Mouse (Mus musculus) neutrophil, adult 5-6 weeks (primary cell): ENCODE measurements at regions not wholly inside any gene's neighbourhood (a gene's known extent, or its start where the extent isn't known, plus 50 kb on each side); places are given as distances from the start of the nearest gene placed in this dataset.

Experiments used
- ATAC-seq: fragments of 151-379, 151-347 bp; 2 replicates; pipeline ENCODE4 v1.8.0; 2017; ENCODE audit warnings: mild to moderate bottlenecking, moderate TSS enrichment; ENCODE audit not compliant: insufficient number of reproducible peaks, poor library complexity, low FRiP score, severe bottlenecking; ENCODE audit errors: extremely low read depth

DNA sequence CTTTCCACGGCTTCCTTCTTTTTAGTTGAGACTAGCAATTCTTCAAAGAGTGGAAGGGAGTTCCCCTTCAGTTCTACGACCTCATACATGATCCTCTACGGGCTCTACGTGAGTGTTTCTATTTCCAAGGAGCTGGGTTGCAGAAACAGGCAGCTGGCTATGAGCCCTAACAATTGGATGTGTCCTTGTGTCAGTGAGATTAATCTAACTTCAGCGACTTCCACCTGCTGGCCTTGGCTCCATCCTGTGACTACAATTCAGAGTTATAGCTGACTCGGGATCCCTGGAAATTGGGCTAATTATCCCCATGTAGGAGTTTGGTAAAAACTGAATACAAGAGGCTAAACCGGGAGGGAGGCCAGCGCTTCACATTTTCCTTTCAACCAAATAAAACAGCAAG lies 122.8 kb downstream of the Cd83 start:
- ATAC-seq = no peak

DNA sequence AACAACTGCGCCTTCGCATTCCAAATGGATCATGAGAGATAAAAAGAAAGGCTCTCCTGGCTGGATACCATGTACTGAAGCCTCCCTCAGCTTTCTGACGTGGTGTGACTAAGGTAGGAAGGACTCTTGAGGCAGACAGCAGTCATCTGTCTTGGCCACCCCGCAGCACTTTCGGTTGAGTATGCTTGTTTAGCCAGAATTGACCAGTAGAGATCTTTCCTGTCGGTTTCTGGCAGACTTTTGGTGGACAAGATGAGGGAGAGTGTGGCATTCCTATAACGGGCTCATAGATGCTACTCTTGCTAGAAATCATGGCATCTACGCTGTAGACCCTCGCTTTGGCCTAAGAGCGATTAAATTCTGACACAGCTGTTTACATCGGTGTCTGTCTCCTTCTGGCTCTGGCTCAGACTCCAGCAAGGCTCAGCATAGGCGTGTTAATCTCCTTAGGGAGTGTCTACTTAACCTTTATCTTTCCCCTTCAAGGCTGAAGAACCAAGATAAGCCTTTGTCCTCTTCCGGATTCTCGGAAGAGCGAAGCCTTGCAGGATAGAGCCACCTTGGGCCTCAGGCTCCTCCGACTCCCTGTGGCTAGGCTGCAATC lies 123.6 kb downstream of the Cd83 start:
- ATAC-seq = no peak

DNA sequence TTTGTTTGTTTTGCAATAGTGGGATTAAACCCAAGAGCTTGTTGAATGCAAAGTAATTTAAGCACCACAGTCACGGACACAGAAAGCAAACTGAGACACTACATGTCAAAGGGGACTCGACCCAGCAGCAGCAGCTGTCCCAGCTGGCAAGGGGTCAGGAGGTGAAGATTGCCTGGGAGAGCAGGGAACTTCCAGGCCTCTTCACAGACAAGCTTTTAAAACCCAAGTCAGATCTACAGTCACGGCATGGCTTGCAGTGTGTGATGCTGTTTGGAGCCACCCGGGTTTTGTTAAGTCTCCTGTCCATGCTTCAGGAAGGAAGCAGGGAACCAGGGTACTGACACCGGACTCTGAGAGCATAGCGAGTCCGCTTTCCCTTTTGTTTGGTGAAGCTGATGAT lies 125.4 kb downstream of the Cd83 start:
- ATAC-seq = no peak

DNA sequence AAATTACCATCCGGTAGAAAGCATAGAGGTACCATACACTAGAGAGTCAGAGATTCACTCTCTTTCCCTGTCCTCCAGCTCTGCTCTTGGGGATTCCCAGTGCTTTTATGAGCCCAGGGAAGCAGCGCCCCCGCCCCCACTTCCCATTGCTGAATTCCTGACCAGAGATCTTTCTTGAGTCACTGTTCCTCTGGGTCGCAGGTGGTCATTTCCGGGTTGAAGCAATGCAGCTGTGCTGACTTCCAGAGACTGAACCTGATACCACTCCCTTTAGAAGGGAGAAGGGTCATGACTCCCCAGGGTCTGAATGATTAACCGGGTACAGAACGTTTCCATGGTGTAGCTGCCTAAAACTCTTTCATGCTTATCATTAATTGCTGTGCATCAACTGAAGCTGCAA lies 128.9 kb downstream of the Cd83 start:
- no peak for ATAC-seq

DNA sequence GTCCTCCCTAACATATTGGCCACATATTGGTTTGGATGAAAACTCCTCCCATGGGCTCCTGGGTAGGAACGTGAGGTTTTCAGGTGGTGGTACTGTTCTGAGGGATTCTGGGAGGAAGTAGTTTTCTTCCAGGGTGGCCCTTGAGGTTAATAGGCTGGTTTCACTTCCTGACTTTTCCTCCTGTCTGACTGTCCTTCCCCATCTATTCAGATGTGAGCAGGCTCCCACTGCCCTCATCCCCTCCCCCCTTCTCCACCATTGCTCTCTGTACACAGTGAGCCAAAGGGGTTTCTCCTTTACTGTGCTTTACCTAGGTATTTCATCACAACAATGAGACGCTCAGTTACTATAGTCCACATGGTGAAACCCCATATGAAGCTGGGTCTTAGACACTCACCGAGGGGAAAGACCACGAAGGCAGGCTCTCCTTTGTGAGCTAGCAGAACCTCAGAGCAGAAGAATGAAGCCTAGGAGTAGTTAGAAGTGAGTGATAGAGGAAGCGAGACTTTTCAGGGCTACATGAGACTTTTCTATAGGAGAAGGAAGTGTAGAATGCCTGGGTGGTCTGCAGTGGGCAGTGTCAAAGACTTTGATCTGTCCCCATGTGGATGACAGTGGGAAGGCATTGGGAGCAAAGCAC lies 135.3 kb downstream of the Cd83 start:
- no peak for ATAC-seq

DNA sequence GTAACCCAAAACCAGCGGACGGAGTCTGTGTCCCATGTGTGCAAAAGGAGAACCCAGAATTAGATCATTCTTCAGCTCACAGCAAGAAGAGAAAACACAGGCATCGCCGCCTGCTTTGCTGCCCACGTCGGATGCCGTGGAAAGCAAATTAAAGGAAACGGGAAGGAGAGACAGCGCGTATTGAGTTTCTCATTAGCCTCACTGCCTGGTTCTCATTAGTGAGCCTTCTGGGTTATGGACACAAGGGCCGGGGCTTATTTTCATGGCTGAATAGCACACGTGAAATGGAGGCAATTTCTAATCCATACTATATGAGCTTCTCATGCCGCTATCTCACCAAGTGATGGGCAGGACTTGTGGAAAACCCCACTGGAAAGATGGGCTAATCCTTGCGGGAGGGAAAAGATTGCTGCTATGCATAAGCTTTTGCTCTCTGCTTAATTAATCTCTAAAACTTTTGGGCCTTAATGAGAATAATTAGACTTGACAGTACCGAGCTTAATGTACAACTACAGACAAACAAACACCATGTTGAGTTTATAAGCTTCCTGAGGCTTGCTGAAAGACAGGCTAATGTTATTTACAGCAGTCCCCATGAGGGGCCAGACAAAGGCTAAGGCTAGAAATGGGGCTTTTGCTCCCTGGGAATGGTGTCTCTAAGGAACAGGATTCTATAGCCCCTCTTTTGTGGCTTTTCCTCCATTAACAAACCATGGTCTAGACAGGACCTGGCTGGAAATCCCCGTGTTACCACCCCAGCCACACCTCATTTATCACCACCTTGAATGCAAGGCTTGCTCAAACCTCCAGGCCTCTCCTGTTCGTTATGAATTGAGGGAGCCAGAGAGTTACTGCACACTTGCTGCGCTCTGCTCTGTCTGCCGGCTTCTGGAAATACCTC lies 145.8 kb downstream of the Cd83 start:
- ATAC-seq = no peak

DNA sequence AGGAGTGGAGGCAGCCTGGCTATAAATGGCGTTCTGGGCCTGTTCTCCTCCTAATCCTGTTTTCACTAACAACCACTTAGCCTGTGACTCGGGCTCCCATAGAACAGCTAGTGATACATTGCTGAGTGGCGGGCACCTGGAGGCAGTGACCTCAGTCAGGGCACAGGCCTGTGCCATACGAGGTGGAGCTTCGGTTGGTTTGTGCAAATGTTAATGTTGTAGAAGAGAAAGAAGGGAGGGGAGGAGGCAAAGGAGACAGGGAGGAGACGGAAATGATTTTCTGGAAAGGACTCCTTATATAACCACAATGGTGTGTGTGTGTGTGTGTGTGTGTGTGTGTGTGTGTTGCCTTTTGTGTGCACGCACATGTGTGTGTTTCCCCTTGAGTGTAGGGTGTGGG lies 148.4 kb downstream of the Cd83 start:
- ATAC-seq = no peak

DNA sequence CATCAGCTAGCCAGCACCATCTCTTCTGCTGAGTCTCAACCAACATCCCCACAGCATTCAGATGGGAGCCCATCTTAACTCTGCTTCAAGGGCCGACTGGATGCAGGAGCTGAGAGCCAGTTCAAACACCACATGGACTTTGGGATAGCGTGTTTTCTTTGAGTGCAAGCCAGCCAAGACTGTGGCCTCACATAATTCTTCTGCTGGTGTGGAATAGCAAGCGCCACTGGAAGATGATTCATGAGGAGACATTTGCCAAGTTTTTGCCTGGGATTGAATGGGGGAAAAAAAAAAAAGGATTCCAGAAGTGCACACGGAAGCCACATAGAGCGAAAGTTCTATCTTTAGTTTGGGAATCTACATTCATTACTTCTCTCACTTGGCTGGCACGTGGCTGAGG lies 150.7 kb downstream of the Cd83 start:
- no peak for ATAC-seq

DNA sequence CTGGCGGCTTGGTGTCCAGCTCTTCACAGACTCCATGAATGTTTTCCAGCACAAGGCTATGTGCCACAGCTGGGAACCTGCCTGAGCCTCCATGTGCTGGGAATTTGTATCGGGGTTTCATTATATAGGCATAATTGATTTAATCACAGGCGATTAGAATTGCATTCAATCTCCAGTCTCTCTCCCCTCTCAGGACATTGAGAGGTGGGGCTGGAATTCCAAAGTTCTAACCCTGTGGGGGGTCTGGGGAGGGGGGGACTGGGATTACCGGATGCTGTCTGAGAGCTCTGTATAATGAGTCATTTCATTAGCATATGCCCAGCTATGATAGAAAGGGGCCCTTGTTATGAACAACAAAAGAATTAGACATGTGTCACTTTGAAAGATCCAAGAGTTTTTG lies 151.9 kb downstream of the Cd83 start:
- no peak for ATAC-seq

DNA sequence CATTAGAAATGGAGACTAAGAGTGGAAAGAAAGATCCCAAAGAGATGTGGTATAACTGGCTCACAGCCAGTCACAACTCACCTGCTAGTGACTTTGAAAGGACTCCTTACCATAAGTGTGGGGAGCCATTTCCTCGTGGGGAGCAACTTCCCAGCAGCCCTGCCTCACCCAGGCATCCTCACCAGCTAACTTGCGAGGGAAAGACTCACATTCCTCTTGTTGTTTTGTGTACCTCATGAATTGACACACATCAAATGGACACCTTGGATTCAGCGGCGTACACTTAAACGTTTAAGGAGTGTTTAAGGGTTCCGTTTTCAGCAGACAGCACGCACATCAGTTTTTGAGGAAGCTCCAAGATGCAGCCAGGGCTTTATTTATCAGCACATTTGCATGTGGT lies 154.0 kb downstream of the Cd83 start:
- ATAC-seq = no peak

DNA sequence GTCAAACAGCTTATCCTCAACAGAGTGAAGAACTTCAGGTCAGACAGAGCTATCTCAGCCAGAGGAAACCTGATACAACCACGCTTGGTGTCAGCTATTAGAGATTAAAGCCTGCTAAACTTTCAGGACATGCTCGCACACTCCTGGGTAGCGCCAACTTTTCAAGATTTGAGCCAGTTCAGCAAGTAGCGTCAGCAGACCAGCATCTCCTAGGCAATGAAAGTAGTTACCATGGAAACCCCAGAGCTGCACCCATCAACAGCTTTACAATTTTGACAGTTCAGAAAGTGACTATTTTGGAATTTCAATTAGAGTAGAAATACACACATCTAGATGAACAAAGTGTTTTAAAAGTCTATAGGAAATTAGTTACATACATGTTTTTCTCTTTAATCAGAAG lies 154.8 kb downstream of the Cd83 start:
- ATAC-seq = no peak

DNA sequence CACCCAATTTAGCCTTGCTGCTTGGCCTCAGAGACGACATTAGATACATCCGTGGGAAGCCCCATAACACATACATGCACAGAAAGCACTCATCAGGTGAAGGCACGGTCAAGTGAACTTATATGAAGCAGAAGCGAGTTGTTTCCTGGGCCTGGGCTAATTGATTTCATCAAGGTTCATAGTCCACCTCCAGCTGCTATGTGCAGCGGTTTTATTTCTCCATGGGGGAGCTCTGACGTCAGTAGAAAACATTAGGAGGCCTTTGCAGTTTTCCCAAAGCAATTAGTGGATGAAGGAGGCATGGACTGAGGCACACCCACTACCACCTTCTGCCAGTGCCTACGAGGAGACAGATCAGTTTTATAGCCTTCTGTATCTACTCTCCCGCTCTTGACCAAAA lies 157.2 kb downstream of the Cd83 start:
- ATAC-seq = no peak

DNA sequence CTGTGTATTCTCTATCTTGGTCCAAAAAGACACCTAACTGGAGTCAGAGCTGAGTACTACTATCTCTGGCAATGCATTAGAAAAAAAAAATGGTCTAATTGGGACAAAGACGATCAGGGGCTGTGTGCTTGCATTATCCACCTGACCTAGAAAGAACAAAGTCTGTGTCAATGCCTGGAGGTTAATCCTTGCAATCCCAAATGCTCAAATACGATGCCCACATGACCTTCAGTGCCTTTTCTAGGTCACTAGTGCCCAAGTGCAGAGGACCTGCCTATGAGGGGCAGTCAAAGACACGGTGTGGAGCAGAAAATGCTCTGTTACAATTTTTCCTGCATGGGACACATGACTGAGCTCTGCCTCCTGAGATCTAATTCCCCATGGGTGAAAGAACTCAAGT lies 164.0 kb downstream of the Cd83 start:
- ATAC-seq = no peak

DNA sequence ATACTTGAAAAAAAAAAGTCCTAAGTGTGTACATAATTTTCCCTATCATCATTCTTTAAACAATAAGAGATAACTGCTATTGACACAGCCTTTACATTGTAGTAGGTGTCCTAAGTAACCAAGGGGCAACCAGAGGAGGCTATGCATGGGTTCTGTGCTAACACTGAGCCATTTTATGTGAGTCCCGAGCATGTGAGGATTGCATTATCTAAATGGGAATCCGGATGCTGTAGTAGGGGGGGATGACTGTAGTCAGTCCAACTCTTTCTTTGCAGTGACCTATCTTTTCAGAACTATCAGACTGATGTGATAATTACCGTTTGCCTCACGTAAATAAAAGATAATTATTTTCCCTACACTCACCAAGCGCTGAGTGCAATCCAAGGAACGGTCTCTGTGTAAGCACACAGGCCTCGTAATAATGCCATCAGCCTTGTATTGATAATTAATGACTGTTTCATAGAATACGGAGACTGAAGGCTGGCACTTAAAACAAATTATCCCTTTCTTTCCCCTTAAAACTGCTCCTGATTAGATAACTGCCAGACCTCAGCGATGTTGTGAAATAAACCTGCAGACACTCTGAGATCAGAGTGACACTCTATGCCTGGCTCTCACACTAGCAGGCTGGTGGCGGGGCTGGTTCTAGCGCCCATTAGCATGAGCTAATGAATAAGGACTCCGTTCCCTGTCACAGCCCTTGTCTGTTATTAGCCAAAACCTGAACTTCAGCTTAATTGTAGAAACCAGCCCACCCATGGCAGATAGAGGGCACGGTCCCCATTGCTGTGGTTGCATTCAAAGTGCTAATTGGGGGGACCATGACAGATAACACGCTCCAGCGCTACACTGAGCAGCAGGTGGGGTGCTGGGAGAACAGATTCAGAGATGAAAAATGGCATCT lies 165.4 kb downstream of the Cd83 start:
- ATAC-seq = no peak

DNA sequence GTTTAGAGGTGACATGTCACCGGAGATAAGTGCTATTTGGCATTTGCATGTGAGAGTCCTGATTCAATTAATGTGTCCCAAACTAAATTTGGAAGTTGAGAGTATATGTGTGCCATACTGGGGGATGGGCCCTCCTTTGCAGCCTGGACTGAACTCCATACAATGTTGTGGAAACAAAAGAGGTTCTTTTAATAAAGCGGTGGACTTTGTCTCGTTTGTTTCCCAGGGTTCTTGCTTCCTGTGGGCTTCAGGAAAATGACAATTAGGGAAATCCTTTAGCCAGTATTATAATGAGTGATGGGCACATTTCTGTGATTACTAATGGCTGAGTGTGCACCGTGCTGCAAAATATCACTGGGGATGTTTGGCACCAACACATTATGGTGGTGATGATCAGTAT lies 167.9 kb downstream of the Cd83 start:
- ATAC-seq = no peak

DNA sequence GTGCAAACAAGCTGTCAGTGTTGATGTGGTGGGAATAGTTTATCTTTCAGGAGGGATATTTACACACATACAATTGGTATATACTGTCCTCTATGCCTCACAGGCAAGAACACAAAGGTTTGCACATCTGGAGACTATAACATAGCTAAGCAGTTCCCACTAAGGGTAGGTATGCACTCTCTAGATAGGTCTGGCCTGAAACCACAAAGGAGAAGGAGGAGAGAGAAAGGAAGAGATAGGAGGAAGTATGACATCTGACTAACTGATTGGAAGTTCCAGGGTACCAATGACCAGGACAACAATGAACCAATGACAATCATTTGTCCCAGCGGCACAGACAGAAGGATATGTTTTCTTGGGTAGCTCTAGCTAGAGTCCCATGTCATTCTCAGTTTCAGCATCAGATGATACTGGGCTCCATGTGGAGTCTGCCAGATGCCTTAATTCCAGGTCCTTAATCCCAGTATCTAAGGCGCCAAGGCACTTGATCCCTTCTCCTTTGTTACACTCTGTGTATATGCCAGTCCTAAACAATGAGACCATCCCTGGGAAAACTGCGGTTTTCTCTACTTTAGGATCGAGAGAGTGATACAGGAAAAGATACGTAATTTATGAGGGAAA lies 168.5 kb downstream of the Cd83 start:
- no peak for ATAC-seq

DNA sequence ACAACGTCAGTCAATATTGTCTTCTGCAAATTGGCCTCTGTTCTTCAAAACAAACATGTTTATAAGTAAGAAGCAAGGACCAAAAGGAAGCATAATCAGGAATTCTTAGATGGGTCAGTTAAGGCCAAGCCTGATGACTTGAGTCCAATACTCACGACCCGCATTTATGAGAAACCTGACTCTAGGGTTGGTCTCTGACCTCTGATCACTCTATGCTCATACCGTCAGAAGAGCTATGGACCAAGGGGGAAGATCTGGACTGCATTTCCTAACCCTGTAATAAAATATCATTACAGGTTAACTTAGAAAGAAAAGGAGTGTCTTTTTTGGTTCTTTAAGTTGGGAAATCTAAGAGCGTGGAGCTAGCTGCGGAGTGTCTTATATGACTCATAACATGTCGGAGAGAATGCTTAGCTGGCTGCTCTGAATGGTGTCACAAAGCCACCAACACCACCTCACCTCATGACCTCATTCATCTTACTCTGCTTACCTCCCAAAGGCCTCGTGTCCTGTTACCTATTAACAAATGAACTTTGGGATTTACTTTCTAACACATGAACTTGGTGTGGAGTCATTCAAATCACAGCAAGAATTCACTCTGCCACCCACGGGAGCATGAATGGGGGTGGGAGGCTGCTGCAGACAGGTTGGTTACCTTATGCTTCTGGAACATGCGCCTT lies 170.3 kb downstream of the Cd83 start:
- no peak for ATAC-seq

DNA sequence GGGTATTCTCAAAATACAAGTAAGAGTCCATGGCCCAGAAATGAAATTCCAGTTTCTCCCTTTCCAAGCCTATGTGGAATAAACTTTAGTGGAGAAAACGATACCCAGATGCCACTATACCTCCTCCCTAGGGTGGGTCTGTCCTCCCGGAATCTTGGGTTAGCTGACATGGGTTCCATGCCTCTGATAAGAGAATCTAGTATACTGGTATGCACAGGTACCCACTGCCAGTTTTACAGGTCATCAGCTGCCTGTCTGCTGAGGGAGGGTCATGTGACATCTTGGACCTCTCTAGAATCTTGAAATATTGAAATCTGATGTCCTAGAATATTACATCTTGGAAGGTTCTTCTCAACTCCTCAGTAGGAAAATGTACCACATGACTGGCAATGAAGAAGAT lies 172.5 kb downstream of the Cd83 start:
- no peak for ATAC-seq
